Mouse (Mus musculus) c-Kit-positive CD71-positive TER-119-negative erythroid progenitor cells, embryonic 14.5 days (primary cell): ENCODE results near the gene Pagr1a.

Source experiments
- DNase-seq: peaks from one replicate; pipeline ENCODE4 v3.0.0-alpha.2; 2013; ENCODE audit warnings: low read depth

Pagr1a gene

GRCm38 (mm10) chr7:127020901-127021562 is 3.9 kb upstream of the Pagr1a start, which contains the start of the genes Gm42742 and Prrt2:
Gene Gm42742, minus strand, starts transcription at chr7:127021097.
Gene Prrt2, minus strand, starts transcription at chr7:127021211.
- no peak for DNase-seq

- no peak for DNase-seq
These were observed 3.3 kb upstream of the Pagr1a start for GRCm38 (mm10) chr7:127020491-127020890.

GRCm38 (mm10) chr7:127020031-127020430 is 2.9 kb upstream of the Pagr1a start:
- DNase-seq, result no peak

- DNase-seq, result no peak
These were observed 2.3 kb upstream of the Pagr1a start for GRCm38 (mm10) chr7:127019306-127019960.

GRCm38 (mm10) chr7:127018416-127019305 is 1.5 kb upstream of the Pagr1a start:
- no peak for DNase-seq

GRCm38 (mm10) chr7:127017950-127018345 is 796 bp upstream of the Pagr1a start:
- DNase-seq, result no peak

GRCm38 (mm10) chr7:127016486-127016938 is 640 bp downstream of the Pagr1a start:
- no peak for DNase-seq

GRCm38 (mm10) chr7:127016481-127016485 is 869 bp downstream of the Pagr1a start, which contains the start of gene Pagr1b:
Gene Pagr1b, minus strand, starts transcription at chr7:127016484.
- no peak for DNase-seq

GRCm38 (mm10) chr7:127016081-127016480 is 1.1 kb downstream of the Pagr1a start:
- DNase-seq, result no peak

GRCm38 (mm10) chr7:127014993-127015392 is 2.2 kb downstream of the Pagr1a start:
- DNase-seq, result no peak

GRCm38 (mm10) chr7:127014320-127014719 is 2.8 kb downstream of the Pagr1a start, which contains the start of gene Mvp:
Gene Mvp, minus strand, starts transcription at chr7:127014621.
- no peak for DNase-seq

GRCm38 (mm10) chr7:127013385-127013784 is 3.8 kb downstream of the Pagr1a start:
- DNase-seq, result no peak

- no peak for DNase-seq
These were observed 4.3 kb downstream of the Pagr1a start for GRCm38 (mm10) chr7:127012845-127013244.

- DNase-seq, result no peak
These were observed 4.8 kb downstream of the Pagr1a start for GRCm38 (mm10) chr7:127012374-127012773.

- DNase-seq, result no peak
These were observed 5.4 kb downstream of the Pagr1a start for GRCm38 (mm10) chr7:127011717-127012116.

GRCm38 (mm10) chr7:127011051-127011450 is 6.1 kb downstream of the Pagr1a start:
- DNase-seq, result no peak

GRCm38 (mm10) chr7:127009307-127010085 is 7.7 kb downstream of the Pagr1a start:
- DNase-seq, result no peak

GRCm38 (mm10) chr7:127008239-127009019 is 8.7 kb downstream of the Pagr1a start:
- DNase-seq, result peak; percentile 63

- DNase-seq, result no peak
These were observed 9.7 kb downstream of the Pagr1a start for GRCm38 (mm10) chr7:127007313-127008024.

GRCm38 (mm10) chr7:127004122-127004875 is 12.9 kb downstream of the Pagr1a start:
- DNase-seq, result no peak
